Mouse (Mus musculus) MEL (cell line): ENCODE data around the gene Nrxn3. TPM values are rescaled to one million over a fixed set of nuclear protein-coding genes. Genes with fewer than 3 reads are reported as not detected.

Source experiments
- DNase-seq: peaks from one replicate; pipeline ENCODE4 v3.0.0; 2011; ENCODE audit warnings: low read depth, low spot score
- H3K27ac ChIP-seq: 2 replicates; pipeline ENCODE4 v1.5.1; 2012; ENCODE audit warnings: low read depth, mild to moderate bottlenecking, control low read depth, low read length, moderate library complexity; ENCODE audit not compliant: control insufficient read depth
- H3K27me3 ChIP-seq, 2 experiments: fragments of 150-350 bp in 1 of 2; sonication (generic) in 1 of 2; 2 replicates each; pipeline ENCODE4 v1.6.1; 2012; ENCODE audit warnings: low read length in 2 of 2, mild to moderate bottlenecking in 2 of 2, improper control_type of control experiment in 1 of 2, moderate library complexity in 1 of 2; ENCODE audit not compliant: insufficient read depth in 2 of 2, control insufficient read depth in 1 of 2
- H3K36me3 ChIP-seq, 2 experiments: 2 replicates each; pipeline ENCODE4 v1.6.1; 2012 to 2014; ENCODE audit warnings: low read length in 2 of 2, improper control_type of control experiment in 1 of 2, inconsistent platforms in 1 of 2, mild to moderate bottlenecking in 1 of 2; ENCODE audit not compliant: insufficient read depth in 2 of 2, control insufficient read depth in 1 of 2
- H3K4me1 ChIP-seq, 2 experiments: fragments of 150-350 bp in 1 of 2; sonication (generic) in 1 of 2; 2 replicates each; pipeline ENCODE4 v1.6.1; 2012; ENCODE audit warnings: low read length in 2 of 2, improper control_type of control experiment in 1 of 2, mild to moderate bottlenecking in 1 of 2; ENCODE audit not compliant: insufficient read depth in 2 of 2, control insufficient read depth in 1 of 2
- H3K4me3 ChIP-seq, 2 experiments: fragments of 150-350 bp in 1 of 2; sonication (generic) in 1 of 2; 2 replicates each; pipeline ENCODE4 v1.5.1; 2012; ENCODE audit warnings: low read depth in 2 of 2, low read length in 2 of 2, mild to moderate bottlenecking in 2 of 2, moderate library complexity in 2 of 2, control low read depth in 1 of 2, improper control_type of control experiment in 1 of 2; ENCODE audit not compliant: control insufficient read depth in 1 of 2, insufficient read depth in 1 of 2
- H3K79me2 ChIP-seq: 2 replicates; pipeline ENCODE4 v1.6.1; 2012; ENCODE audit warnings: mild to moderate bottlenecking, low read length, moderate library complexity; ENCODE audit not compliant: control insufficient read depth, poor library complexity, insufficient read depth
- H3K9ac ChIP-seq: 2 replicates; pipeline ENCODE4 v1.6.1; 2012; ENCODE audit warnings: low read depth, mild to moderate bottlenecking, control low read depth, low read length, moderate library complexity; ENCODE audit not compliant: control insufficient read depth, poor library complexity, severe bottlenecking
- H3K9me3 ChIP-seq: fragments of 150-350 bp; sonication (generic); replicated peaks from 2 replicates; pipeline ENCODE4 v1.6.1; 2012; ENCODE audit warnings: mild to moderate bottlenecking, low read length, improper control_type of control experiment, moderate library complexity; ENCODE audit not compliant: insufficient read depth
- BHLHE40 ChIP-seq: IDR thresholded peaks from 2 replicates; pipeline ENCODE4 v1.6.1; 2012; ENCODE audit warnings: low read depth, mild to moderate bottlenecking, inconsistent platforms, low read length, improper control_type of control experiment, borderline replicate concordance
- CTCF ChIP-seq, 3 experiments: IDR thresholded peaks in 2 of 3; conservative IDR thresholded peaks in 1 of 3; 2 replicates each; pipeline ENCODE4 v1.5.1; 2011 to 2012; ENCODE audit warnings: low read length in 3 of 3, low read depth in 2 of 3, mild to moderate bottlenecking in 2 of 3, improper control_type of control experiment in 1 of 3, inconsistent platforms in 1 of 3, mixed read lengths in 1 of 3, moderate library complexity in 1 of 3; ENCODE audit not compliant: control insufficient read depth in 1 of 3, insufficient read depth in 1 of 3, poor library complexity in 1 of 3, severe bottlenecking in 1 of 3
- E2F4 ChIP-seq: IDR thresholded peaks from 2 replicates; pipeline ENCODE4 v1.6.1; 2011; ENCODE audit warnings: low read depth, low read length, improper control_type of control experiment, borderline replicate concordance
- EP300 ChIP-seq, 2 experiments: IDR thresholded peaks; 2 replicates each; pipeline ENCODE4 v1.6.1; 2011; ENCODE audit warnings: improper control_type of control experiment in 2 of 2, low read length in 2 of 2, low read depth in 1 of 2, mild to moderate bottlenecking in 1 of 2
- GABPA ChIP-seq: IDR thresholded peaks from 2 replicates; pipeline ENCODE4 v1.6.1; 2012; ENCODE audit warnings: low read depth, mild to moderate bottlenecking, inconsistent platforms, low read length, improper control_type of control experiment, moderate library complexity
- GATA1 ChIP-seq: IDR thresholded peaks from 2 replicates; pipeline ENCODE4 v1.6.1; 2011; ENCODE audit warnings: low read depth, low read length, improper control_type of control experiment
- HCFC1 ChIP-seq: IDR thresholded peaks from 2 replicates; pipeline ENCODE4 v1.6.1; 2012; ENCODE audit warnings: low read depth, mild to moderate bottlenecking, inconsistent platforms, low read length, improper control_type of control experiment, moderate library complexity
- JUND ChIP-seq: IDR thresholded peaks from 2 replicates; pipeline ENCODE4 v1.6.1; 2011; ENCODE audit warnings: low read depth, mild to moderate bottlenecking, improper control_type of control experiment, low read length
- KAT2A ChIP-seq: conservative IDR thresholded peaks from 2 replicates; pipeline ENCODE4 v1.6.1; 2012; ENCODE audit warnings: low read depth, low read length, improper control_type of control experiment, inconsistent platforms
- MAX ChIP-seq: IDR thresholded peaks from 2 replicates; pipeline ENCODE4 v1.6.1; 2011; ENCODE audit warnings: low read length, improper control_type of control experiment
- MEF2A ChIP-seq: IDR thresholded peaks from 2 replicates; pipeline ENCODE4 v1.6.1; 2014; ENCODE audit warnings: low read depth, mild to moderate bottlenecking, inconsistent platforms, low read length, improper control_type of control experiment; ENCODE audit not compliant: poor library complexity, insufficient replicate concordance, severe bottlenecking; ENCODE audit errors: extremely low read depth
- MXI1 ChIP-seq: IDR thresholded peaks from 2 replicates; pipeline ENCODE4 v1.6.1; 2011; ENCODE audit warnings: mild to moderate bottlenecking, low read depth, low read length, improper control_type of control experiment
- MYB ChIP-seq: IDR thresholded peaks from 2 replicates; pipeline ENCODE4 v1.6.1; 2011; ENCODE audit warnings: mild to moderate bottlenecking, low read depth, low read length, improper control_type of control experiment
- MYC ChIP-seq: IDR thresholded peaks from 2 replicates; pipeline ENCODE4 v1.6.1; 2011; ENCODE audit warnings: low read depth, mild to moderate bottlenecking, low read length, improper control_type of control experiment, moderate library complexity
- NELFE ChIP-seq: IDR thresholded peaks from 2 replicates; pipeline ENCODE4 v1.6.1; 2011; ENCODE audit warnings: low read depth, low read length, improper control_type of control experiment
- NRF1 ChIP-seq: IDR thresholded peaks from 2 replicates; pipeline ENCODE4 v1.6.1; 2014; ENCODE audit warnings: low read depth, mild to moderate bottlenecking, inconsistent platforms, low read length, improper control_type of control experiment, moderate library complexity; ENCODE audit not compliant: poor library complexity, insufficient read depth, severe bottlenecking
- POLR2A ChIP-seq, 2 experiments: IDR thresholded peaks; 2 replicates each; pipeline ENCODE4 v1.6.1; 2011 to 2012; ENCODE audit warnings: low read length in 2 of 2, mild to moderate bottlenecking in 2 of 2, control low read depth in 1 of 2, improper control_type of control experiment in 1 of 2, low read depth in 1 of 2, moderate library complexity in 1 of 2; ENCODE audit not compliant: control insufficient read depth in 1 of 2, insufficient read depth in 1 of 2, poor library complexity in 1 of 2
- POLR2AphosphoS2 ChIP-seq: IDR thresholded peaks from 2 replicates; pipeline ENCODE4 v1.6.1; 2011; ENCODE audit warnings: low read length, improper control_type of control experiment
- POLR2AphosphoS5 ChIP-seq: IDR thresholded peaks from 2 replicates; pipeline ENCODE4 v1.6.1; 2012; ENCODE audit warnings: low read depth, borderline replicate concordance, mild to moderate bottlenecking, inconsistent platforms, low read length, moderate library complexity, mixed read lengths
- RCOR1 ChIP-seq: IDR thresholded peaks from 2 replicates; pipeline ENCODE4 v1.6.1; 2012; ENCODE audit warnings: low read depth, mild to moderate bottlenecking, inconsistent platforms, low read length, improper control_type of control experiment
- SIN3A ChIP-seq: IDR thresholded peaks from 2 replicates; pipeline ENCODE4 v1.6.1; 2012; ENCODE audit warnings: low read length, improper control_type of control experiment, inconsistent platforms
- TAL1 ChIP-seq: IDR thresholded peaks from 2 replicates; pipeline ENCODE4 v1.6.1; 2012; ENCODE audit warnings: mild to moderate bottlenecking, inconsistent platforms, low read length, moderate library complexity, mixed read lengths
- UBTF ChIP-seq: IDR thresholded peaks from 2 replicates; pipeline ENCODE4 v1.6.1; 2012; ENCODE audit warnings: low read depth, mild to moderate bottlenecking, inconsistent platforms, low read length, improper control_type of control experiment, moderate library complexity, borderline replicate concordance; ENCODE audit not compliant: insufficient read depth
- USF1 ChIP-seq: IDR thresholded peaks from 2 replicates; pipeline ENCODE4 v1.6.1; 2014; ENCODE audit warnings: low read depth, mild to moderate bottlenecking, inconsistent platforms, low read length, improper control_type of control experiment, moderate library complexity
- USF2 ChIP-seq, 2 experiments: IDR thresholded peaks; 2 replicates each; pipeline ENCODE4 v1.6.1; 2011 to 2012; ENCODE audit warnings: improper control_type of control experiment in 2 of 2, low read length in 2 of 2, borderline replicate concordance in 1 of 2, inconsistent platforms in 1 of 2, low read depth in 1 of 2, mild to moderate bottlenecking in 1 of 2; ENCODE audit not compliant: insufficient read depth in 1 of 2
- ZC3H11A ChIP-seq: IDR thresholded peaks from 2 replicates; pipeline ENCODE4 v1.6.1; 2012; ENCODE audit warnings: low read depth, mild to moderate bottlenecking, inconsistent platforms, low read length, improper control_type of control experiment
- ZKSCAN1 ChIP-seq: IDR thresholded peaks from 2 replicates; pipeline ENCODE4 v1.6.1; 2012; ENCODE audit warnings: low read depth, mild to moderate bottlenecking, inconsistent platforms, low read length, improper control_type of control experiment, moderate library complexity
- ZMIZ1 ChIP-seq: IDR thresholded peaks from 2 replicates; pipeline ENCODE4 v1.6.1; 2012; ENCODE audit warnings: low read depth, mild to moderate bottlenecking, inconsistent platforms, low read length, improper control_type of control experiment, moderate library complexity
- polyA plus RNA-seq, 2 experiments: library from polyadenylated mRNA; stranded (reverse) in 1 of 2; unstranded in 1 of 2; fragments of >175 nt in 1 of 2; fragments of >200 nt in 1 of 2; gene quantifications; 2 replicates each; pipeline versions ENCODE4 v1.2.1 to v1.2.4; 2012; ENCODE audit warnings: low replicate concordance in 2 of 2, low read depth in 1 of 2; ENCODE audit not compliant: insufficient read length in 2 of 2, insufficient read depth in 1 of 2, missing spikeins in 1 of 2
- total RNA-seq: library from RNA; depleted of rRNA; stranded (reverse); fragments of 300-350 nt; gene quantifications from 2 replicates; pipeline ENCODE4 v1.2.3, GENCODE M21; 2012

The Nrxn3 gene
- total and polyA plus RNA-seq, 3 experiments, result not detected

DNA sequence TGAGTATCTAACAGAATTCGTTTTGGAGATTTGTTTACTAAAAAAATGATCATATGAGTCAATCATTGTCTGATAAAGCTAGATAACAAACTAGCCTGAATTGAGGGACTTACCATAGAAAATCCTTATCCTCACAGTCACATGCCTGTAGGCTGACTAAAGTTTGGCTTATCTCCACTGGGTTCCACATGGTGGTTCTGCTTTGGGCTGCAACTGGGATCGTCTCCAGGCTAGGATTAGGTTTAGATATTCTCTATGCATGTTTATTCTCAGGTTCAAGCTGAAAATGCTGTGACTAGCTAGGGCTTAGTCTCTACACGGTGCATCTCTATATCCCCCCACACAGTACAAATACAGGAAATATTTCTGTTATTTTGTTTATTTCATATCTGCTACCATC, 1421.6 kb downstream of the Nrxn3 start:
- TF ChIP-seq GATA1 (no peak), ZMIZ1 (no peak), BHLHE40 (no peak), RCOR1 (no peak), E2F4 (no peak), POLR2AphosphoS5 (no peak), HCFC1 (no peak), MYB (no peak), MAX (no peak), USF1 (no peak), MYC (no peak), NELFE (no peak), GABPA (no peak), NRF1 (no peak), USF2 (IDR thresholded peaks at IDR 0.05; ENCODE audit: borderline replicate concordance in 1 of 2, insufficient read depth in 1 of 2, low read depth in 1 of 2, low read length in 2 of 2) (no peak), KAT2A (no peak), SIN3A (no peak), MXI1 (no peak)
- TF ChIP-seq, all 39 proteins: peak for 0
- no peaks in the 10 kb centered on the region for H3K36me3 ChIP-seq
- H3K27ac ChIP-seq, result no peak overlapping the region
- H3K4me1 ChIP-seq, result no peaks in the 10 kb centered on the region
- H3K9me3 ChIP-seq, result no peaks in the 10 kb centered on the region
- no peak overlapping the region for H3K4me3 ChIP-seq
- no peak for DNase-seq
- no peaks in the 10 kb centered on the region for H3K79me2 ChIP-seq
- H3K27me3 ChIP-seq, result no peaks in the 10 kb centered on the region
- H3K9ac ChIP-seq, result no peak overlapping the region

GRCm38 (mm10) chr12:90158131-90158772, 1435.6 kb downstream of the Nrxn3 start:
- Histone ChIP-seq H3K9ac (no peak overlapping the region), H3K36me3 (no peaks in the 10 kb centered on the region), H3K4me3 (no peak overlapping the region), H3K9me3 (no peaks in the 10 kb centered on the region), H3K27ac (no peak overlapping the region), H3K79me2 (no peaks in the 10 kb centered on the region), H3K4me1 (no peaks in the 10 kb centered on the region), H3K27me3 (no peaks in the 10 kb centered on the region)
- no peak for DNase-seq
- TF ChIP-seq RCOR1, result no peak
- no peak for TF ChIP-seq MEF2A
- no peak for TF ChIP-seq ZMIZ1
- TF ChIP-seq EP300 (IDR thresholded peaks at IDR 0.05; ENCODE audit: low read depth in 1 of 2, low read length in 2 of 2), result no peak
- no peak for TF ChIP-seq MYC
- no peak for TF ChIP-seq MXI1
- TF ChIP-seq SIN3A, result no peak
- no peak for TF ChIP-seq NELFE
- TF ChIP-seq POLR2AphosphoS2, result no peak
- no peak for TF ChIP-seq JUND
- no peak for TF ChIP-seq UBTF
- no peak for TF ChIP-seq MAX
- no peak for TF ChIP-seq POLR2A (IDR thresholded peaks at IDR 0.05; ENCODE audit: control insufficient read depth in 1 of 2, insufficient read depth in 1 of 2, low read depth in 1 of 2, low read length in 2 of 2, poor library complexity in 1 of 2)
- TF ChIP-seq TAL1, result no peak
- TF ChIP-seq USF1, result no peak
- TF ChIP-seq CTCF (IDR thresholded peaks at IDR 0.05 in 2 of 3, conservative IDR thresholded peaks at IDR 0.05 in 1 of 3; ENCODE audit: control insufficient read depth in 1 of 3, insufficient read depth in 1 of 3, low read depth in 2 of 3, low read length in 3 of 3, poor library complexity in 1 of 3, severe bottlenecking in 1 of 3), result no peak
- TF ChIP-seq ZKSCAN1, result no peak
- TF ChIP-seq ZC3H11A, result no peak
